Mouse (Mus musculus): ENCODE data around the gene Vps13d. TPM values are rescaled to one million over a fixed set of nuclear protein-coding genes. Genes with fewer than 3 reads are reported as not detected.
"Not testable (repeated sequence)": the region's sequence is repeated elsewhere in the genome, so short reads cannot be mapped to it uniquely, and the experiment has no call there.

The Vps13d gene
- polyA plus RNA-seq, 1 experiment from 2014 or later = 15.2 TPM

DNA sequence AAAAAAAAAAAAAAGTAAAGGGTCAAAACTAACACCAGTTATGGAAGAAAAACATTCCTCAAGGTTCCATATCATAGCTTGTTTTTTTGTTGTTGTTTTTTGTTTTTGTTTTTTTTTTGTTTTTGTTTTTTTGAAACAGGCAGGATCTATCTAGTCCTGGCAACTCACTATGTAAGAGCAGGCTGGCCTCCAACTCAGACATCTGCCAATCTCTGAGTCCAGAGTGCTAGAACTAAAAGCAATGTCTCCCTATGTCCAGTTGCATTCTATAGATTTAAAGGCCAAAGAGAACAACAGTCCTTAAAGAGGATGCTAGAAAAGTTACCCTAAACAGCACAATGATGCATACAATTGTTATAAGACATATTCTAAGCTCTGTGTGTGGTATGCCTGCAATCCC, 6.2 kb downstream of the Vps13d start:
- ATAC-seq (ENCODE audit: low FRiP score) (no peak), DNase-seq (ENCODE audit: low spot score) (no peak)
- Histone ChIP-seq H3K27ac (ENCODE audit: low read depth, low read length) (no peak overlapping the region), H3K36me3 (ENCODE audit: control insufficient read depth, insufficient read depth, low read length) (no peaks in the 10 kb centered on the region), H3K4me3 (ENCODE audit: low read depth, low read length) (no peak overlapping the region), H3K9ac (ENCODE audit: low read depth, low read length) (no peak overlapping the region), H3K4me2 (replicated peaks; ENCODE audit: low read depth, low read length) (no peak overlapping the region), H3K4me1 (replicated peaks; ENCODE audit: control insufficient read depth, insufficient read depth, low read length) (no peaks in the 10 kb centered on the region), H3K27me3 (ENCODE audit: control insufficient read depth, insufficient read depth, low read length) (no peaks in the 10 kb centered on the region), H3K9me3 (ENCODE audit: control insufficient read depth, low read length) (no peaks in the 10 kb centered on the region)

DNA sequence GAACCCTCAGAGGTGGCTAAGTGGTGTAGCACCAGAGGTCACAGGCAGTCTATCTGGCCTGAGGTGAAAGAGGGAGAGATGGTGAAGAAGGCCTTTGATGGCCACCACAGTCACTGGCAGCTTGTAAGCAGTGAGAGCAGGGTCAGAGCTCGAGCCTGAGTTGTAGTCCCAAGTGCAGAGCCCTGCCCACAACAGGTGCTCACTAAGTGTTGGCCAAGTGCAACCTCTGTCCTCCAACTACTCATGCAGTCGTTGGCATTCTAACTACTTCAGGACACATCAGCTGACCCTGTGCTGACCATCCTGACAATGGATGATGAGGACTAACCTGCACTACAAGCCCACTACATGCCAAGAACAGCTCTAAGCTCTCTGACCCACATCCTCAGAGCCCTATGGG, 7.2 kb downstream of the Vps13d start:
- 75% methylated on average over 2 of the region's 2 CpGs for WGBS
- no peak overlapping the region for H3K4me2 ChIP-seq (replicated peaks; ENCODE audit: low read depth, low read length)
- no peak for DNase-seq (ENCODE audit: low spot score)

DNA sequence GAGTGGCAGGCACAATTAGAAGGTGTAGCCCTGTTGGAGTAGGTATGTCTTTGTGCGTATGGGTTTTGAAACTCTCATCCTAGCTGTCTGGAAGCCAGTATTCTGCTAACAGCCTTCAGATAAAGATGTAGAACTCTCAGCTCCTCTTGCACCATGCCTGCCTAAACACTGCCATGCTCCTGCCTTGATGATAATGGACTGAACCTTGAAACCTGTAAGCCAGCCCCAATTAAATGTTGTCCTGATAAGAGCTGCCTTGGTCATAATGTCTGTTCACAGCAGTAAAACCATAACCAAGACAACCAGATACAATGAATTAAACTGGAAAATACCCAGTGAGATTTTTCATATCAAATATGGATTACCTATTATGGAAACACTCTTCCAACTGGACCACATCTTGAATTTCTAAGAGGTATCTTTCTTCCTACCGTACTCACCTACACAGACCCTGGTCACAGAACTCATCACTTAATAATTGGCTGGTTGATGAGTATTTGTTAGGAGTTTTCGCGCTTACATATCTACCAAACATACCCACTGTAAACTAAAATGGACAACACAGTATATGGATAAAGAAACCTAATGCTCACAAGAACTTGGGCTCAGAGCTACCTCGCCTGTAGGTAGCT, 15.8 kb downstream of the Vps13d start:
- no peak overlapping the region for H3K27ac ChIP-seq (ENCODE audit: low read depth, low read length)
- no peaks in the 10 kb centered on the region for H3K36me3 ChIP-seq (ENCODE audit: control insufficient read depth, insufficient read depth, low read length)
- H3K4me2 ChIP-seq (replicated peaks; ENCODE audit: low read depth, low read length) = no peak overlapping the region
- WGBS = 93% methylated on average over 5 of the region's 5 CpGs
- no peaks in the 10 kb centered on the region for H3K27me3 ChIP-seq (ENCODE audit: control insufficient read depth, insufficient read depth, low read length)
- no peak for ATAC-seq (ENCODE audit: low FRiP score)
- no peaks in the 10 kb centered on the region for H3K9me3 ChIP-seq (ENCODE audit: control insufficient read depth, low read length)
- no peak for DNase-seq (ENCODE audit: low spot score)
- H3K9ac ChIP-seq (ENCODE audit: low read depth, low read length) = no peak overlapping the region
- no peak overlapping the region for H3K4me3 ChIP-seq (ENCODE audit: low read depth, low read length)
- H3K4me1 ChIP-seq (replicated peaks; ENCODE audit: control insufficient read depth, insufficient read depth, low read length) = no peaks in the 10 kb centered on the region

More for the DNA sequence above, 7.2 kb downstream of the Vps13d start:
- Histone ChIP-seq H3K9me3 (ENCODE audit: control insufficient read depth, low read length) (no peaks in the 10 kb centered on the region), H3K9ac (ENCODE audit: low read depth, low read length) (no peak overlapping the region), H3K27ac (ENCODE audit: low read depth, low read length) (no peak overlapping the region), H3K27me3 (ENCODE audit: control insufficient read depth, insufficient read depth, low read length) (no peaks in the 10 kb centered on the region), H3K4me3 (ENCODE audit: low read depth, low read length) (no peak overlapping the region), H3K36me3 (ENCODE audit: control insufficient read depth, insufficient read depth, low read length) (no peaks in the 10 kb centered on the region), H3K4me1 (replicated peaks; ENCODE audit: control insufficient read depth, insufficient read depth, low read length) (no peaks in the 10 kb centered on the region)
- ATAC-seq (ENCODE audit: low FRiP score) = no peak

DNA sequence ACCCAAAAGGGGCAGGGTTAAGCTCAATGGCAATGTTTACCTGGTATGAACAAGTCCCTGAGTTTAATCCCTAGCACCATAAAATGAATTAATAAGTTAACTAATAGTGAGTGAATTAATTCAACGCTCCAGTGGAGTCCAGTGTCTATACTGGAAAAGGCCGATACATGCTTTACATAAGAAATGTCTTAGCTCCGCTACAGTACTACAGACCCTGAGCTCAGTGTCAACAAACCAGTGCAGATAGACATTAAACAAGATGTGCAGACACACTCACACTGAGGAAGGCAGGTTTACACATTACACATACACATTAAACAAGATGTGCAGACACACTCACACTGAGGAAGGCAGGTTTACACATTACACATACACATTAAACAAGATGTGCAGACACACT, 29.3 kb downstream of the Vps13d start:
- not testable (repeated sequence) for H3K9ac ChIP-seq (ENCODE audit: low read depth, low read length); H3K9me3 ChIP-seq (ENCODE audit: control insufficient read depth, low read length); H3K27me3 ChIP-seq (ENCODE audit: control insufficient read depth, insufficient read depth, low read length); H3K4me1 ChIP-seq (replicated peaks; ENCODE audit: control insufficient read depth, insufficient read depth, low read length); ATAC-seq (ENCODE audit: low FRiP score); DNase-seq (ENCODE audit: low spot score); H3K36me3 ChIP-seq (ENCODE audit: control insufficient read depth, insufficient read depth, low read length); H3K27ac ChIP-seq (ENCODE audit: low read depth, low read length); H3K4me2 ChIP-seq (replicated peaks; ENCODE audit: low read depth, low read length); H3K4me3 ChIP-seq (ENCODE audit: low read depth, low read length)
- 94% methylated on average over 3 of the region's 3 CpGs for WGBS

DNA sequence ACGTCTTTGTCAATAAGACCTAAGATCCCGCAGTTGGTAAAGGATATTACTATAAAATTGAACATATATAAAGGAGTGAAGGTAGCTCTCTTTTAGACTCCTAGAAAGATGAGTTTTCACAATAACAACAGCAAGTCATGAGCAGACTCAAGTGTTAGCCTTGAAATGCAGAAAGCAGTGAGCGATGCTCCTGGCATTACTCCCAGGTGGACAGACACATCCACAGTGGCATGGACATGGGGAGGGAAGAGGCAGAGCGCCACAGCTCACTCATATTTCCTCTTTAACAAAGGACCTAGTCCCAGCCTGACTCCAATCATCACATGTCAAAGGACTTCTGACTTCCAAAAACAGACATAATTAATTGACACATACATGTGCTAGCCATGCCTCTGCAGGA, 30.7 kb downstream of the Vps13d start:
- Histone ChIP-seq H3K9me3 (ENCODE audit: control insufficient read depth, low read length) (no peaks in the 10 kb centered on the region), H3K4me1 (replicated peaks; ENCODE audit: control insufficient read depth, insufficient read depth, low read length) (no peaks in the 10 kb centered on the region), H3K27me3 (ENCODE audit: control insufficient read depth, insufficient read depth, low read length) (no peaks in the 10 kb centered on the region), H3K36me3 (ENCODE audit: control insufficient read depth, insufficient read depth, low read length) (peaks cover 8% of the 10 kb centered on the region; the same call in 1 of the 2 replicates), H3K9ac (ENCODE audit: low read depth, low read length) (no peak overlapping the region), H3K27ac (ENCODE audit: low read depth, low read length) (no peak overlapping the region), H3K4me3 (ENCODE audit: low read depth, low read length) (no peak overlapping the region), H3K4me2 (replicated peaks; ENCODE audit: low read depth, low read length) (no peak overlapping the region)
- ATAC-seq (ENCODE audit: low FRiP score) (no peak), DNase-seq (ENCODE audit: low spot score) (no peak)
- WGBS = 97% methylated on average over 4 of the region's 4 CpGs

DNA sequence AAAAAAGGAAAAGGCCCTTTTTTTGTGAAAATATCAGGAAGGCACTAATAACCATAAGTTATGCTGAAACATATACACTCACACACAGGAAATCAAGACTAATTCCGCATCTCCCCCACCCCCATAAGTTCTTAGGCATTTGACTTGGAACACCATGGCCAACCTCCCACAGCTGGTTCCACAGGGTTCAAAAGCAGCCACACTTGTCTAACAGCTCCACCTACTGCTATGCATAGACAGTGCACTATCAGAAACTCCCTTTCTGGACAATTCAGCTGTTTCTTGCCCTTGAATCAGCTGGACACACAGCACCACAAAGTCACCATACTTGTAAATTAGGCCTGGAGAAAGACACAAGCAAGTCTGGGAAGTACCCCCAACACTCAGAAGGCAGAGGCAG, 33.6 kb downstream of the Vps13d start:
- DNase-seq (ENCODE audit: low spot score) = peak; percentile 12
- Histone ChIP-seq H3K27me3 (ENCODE audit: control insufficient read depth, insufficient read depth, low read length) (no peaks in the 10 kb centered on the region), H3K9me3 (ENCODE audit: control insufficient read depth, low read length) (no peaks in the 10 kb centered on the region), H3K4me2 (replicated peaks; ENCODE audit: low read depth, low read length) (no peak overlapping the region), H3K9ac (ENCODE audit: low read depth, low read length) (no peak overlapping the region), H3K36me3 (ENCODE audit: control insufficient read depth, insufficient read depth, low read length) (0 out of 2 replicates have a peak, but pooled peaks cover 5% of the 10 kb centered on the region), H3K27ac (ENCODE audit: low read depth, low read length) (no peak overlapping the region), H3K4me1 (replicated peaks; ENCODE audit: control insufficient read depth, insufficient read depth, low read length) (no peaks in the 10 kb centered on the region), H3K4me3 (ENCODE audit: low read depth, low read length) (no peak overlapping the region)
- 0 out of 2 replicates have a peak, but pooled peaks have one; percentile 40 for ATAC-seq (ENCODE audit: low FRiP score)
- WGBS = 81% methylated on average over 1 of the region's 1 CpGs

DNA sequence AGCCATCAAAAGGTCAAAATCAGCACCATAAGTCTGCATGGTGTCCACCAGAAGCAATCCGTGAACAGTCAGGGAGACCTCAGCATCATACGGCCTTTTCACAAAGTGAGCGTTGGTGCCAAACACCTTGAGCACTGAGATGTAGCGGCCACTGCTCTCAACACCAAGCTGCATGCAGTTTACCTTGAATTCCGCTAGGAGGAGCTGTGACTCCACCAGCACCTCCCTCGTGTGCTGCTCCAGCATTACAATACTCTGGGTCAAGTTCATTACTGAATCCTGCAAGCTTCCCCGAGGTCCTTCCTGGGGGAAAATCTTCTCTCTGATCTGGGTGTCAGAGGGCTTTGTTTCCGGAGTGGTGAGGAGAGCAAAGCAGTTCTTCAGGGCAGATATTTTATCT, 38.8 kb downstream of the Vps13d start:
- ATAC-seq (ENCODE audit: low FRiP score) (peak; percentile 68), DNase-seq (ENCODE audit: low spot score) (peak; percentile 56)
- Histone ChIP-seq H3K27ac (ENCODE audit: low read depth, low read length) (no peak overlapping the region), H3K9me3 (ENCODE audit: control insufficient read depth, low read length) (no peaks in the 10 kb centered on the region), H3K4me2 (replicated peaks; ENCODE audit: low read depth, low read length) (no peak overlapping the region), H3K36me3 (ENCODE audit: control insufficient read depth, insufficient read depth, low read length) (peaks cover 13% of the 10 kb centered on the region; the same call in 1 of the 2 replicates), H3K4me1 (replicated peaks; ENCODE audit: control insufficient read depth, insufficient read depth, low read length) (no peaks in the 10 kb centered on the region), H3K9ac (ENCODE audit: low read depth, low read length) (no peak overlapping the region), H3K4me3 (ENCODE audit: low read depth, low read length) (no peak overlapping the region), H3K27me3 (ENCODE audit: control insufficient read depth, insufficient read depth, low read length) (no peaks in the 10 kb centered on the region)
- WGBS = 47% methylated on average over 8 of the region's 8 CpGs

DNA sequence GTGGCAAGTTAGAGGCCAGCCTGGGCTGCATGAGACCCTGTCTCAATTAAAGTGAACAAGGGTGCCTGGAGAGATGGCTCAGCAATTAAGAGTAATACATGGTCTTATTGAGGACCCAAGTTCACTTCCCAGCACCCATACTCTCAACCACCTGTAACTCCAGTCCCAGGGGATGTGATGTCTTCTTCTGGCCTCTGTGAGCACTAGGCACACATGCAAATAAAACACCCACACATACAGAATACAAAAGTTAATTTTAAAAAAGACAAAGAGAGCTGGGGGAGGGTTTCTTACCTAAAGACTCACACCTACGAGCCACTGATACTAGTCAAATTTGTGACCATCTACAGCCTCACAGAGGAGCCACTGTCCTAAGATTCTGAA, 43.7 kb downstream of the Vps13d start:
- Histone ChIP-seq H3K4me1 (replicated peaks; ENCODE audit: control insufficient read depth, insufficient read depth, low read length) (no peaks in the 10 kb centered on the region), H3K4me2 (replicated peaks; ENCODE audit: low read depth, low read length) (no peak overlapping the region), H3K9me3 (ENCODE audit: control insufficient read depth, low read length) (no peaks in the 10 kb centered on the region), H3K36me3 (ENCODE audit: control insufficient read depth, insufficient read depth, low read length) (peaks cover 10% of the 10 kb centered on the region; the same call in 1 of the 2 replicates), H3K4me3 (ENCODE audit: low read depth, low read length) (no peak overlapping the region), H3K9ac (ENCODE audit: low read depth, low read length) (no peak overlapping the region), H3K27ac (ENCODE audit: low read depth, low read length) (no peak overlapping the region), H3K27me3 (ENCODE audit: control insufficient read depth, insufficient read depth, low read length) (no peaks in the 10 kb centered on the region)
- no peak for DNase-seq (ENCODE audit: low spot score)
- WGBS = 91% methylated on average over 1 of the region's 1 CpGs
- ATAC-seq (ENCODE audit: low FRiP score) = no peak

DNA sequence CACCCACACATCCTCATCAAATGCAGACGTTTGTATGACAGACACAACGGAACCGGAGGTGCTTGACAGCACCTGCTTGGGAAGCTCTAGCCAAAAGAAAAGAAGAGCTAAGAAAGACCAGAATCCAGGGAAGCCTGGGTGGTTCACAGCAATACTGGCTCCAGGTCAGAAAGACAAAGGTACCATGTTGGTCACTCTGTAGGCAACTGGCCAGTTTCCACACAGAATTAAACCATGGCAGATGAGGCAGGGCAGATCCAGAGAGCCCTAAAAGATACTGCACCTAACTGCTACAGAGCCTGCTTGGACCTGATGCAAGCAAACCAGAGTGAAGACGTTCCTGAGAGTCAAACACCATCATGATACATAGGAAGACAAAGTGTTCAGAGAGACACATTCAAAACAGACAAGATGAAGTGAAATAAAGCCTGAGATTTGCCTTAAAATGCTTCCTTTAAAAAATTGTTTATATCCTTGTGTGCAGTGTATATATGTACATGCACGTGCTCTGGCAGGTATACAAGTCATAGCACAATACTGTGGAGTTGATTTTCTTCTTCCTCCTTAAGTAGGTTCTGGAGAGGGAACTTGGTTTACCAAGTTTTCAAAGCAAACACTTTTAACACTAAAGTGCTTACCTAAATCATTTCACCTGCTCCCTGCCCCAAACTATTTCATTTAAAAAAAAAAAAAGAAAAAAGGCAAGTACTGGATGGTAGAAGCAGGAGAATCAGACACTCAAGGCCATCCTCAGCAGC, 44.3 kb downstream of the Vps13d start:
- Histone ChIP-seq H3K9ac (ENCODE audit: low read depth, low read length) (no peak overlapping the region), H3K4me1 (replicated peaks; ENCODE audit: control insufficient read depth, insufficient read depth, low read length) (no peaks in the 10 kb centered on the region), H3K4me2 (replicated peaks; ENCODE audit: low read depth, low read length) (no peak overlapping the region), H3K27ac (ENCODE audit: low read depth, low read length) (no peak overlapping the region), H3K9me3 (ENCODE audit: control insufficient read depth, low read length) (no peaks in the 10 kb centered on the region), H3K27me3 (ENCODE audit: control insufficient read depth, insufficient read depth, low read length) (no peaks in the 10 kb centered on the region), H3K4me3 (ENCODE audit: low read depth, low read length) (no peak overlapping the region), H3K36me3 (ENCODE audit: control insufficient read depth, insufficient read depth, low read length) (peaks cover 10% of the 10 kb centered on the region; the same call in 1 of the 2 replicates)
- no peak for DNase-seq (ENCODE audit: low spot score)
- ATAC-seq (ENCODE audit: low FRiP score) = no peak
- WGBS = 74% methylated on average over 5 of the region's 5 CpGs
